Mouse (Mus musculus) T-cell, adult 2 months (primary cell): ENCODE results near the gene Tpcn2.

Experiments
- DNase-seq: peaks from one replicate; pipeline ENCODE4 v3.0.0; 2022; ENCODE audit warnings: low spot score

The Tpcn2 gene

DNA sequence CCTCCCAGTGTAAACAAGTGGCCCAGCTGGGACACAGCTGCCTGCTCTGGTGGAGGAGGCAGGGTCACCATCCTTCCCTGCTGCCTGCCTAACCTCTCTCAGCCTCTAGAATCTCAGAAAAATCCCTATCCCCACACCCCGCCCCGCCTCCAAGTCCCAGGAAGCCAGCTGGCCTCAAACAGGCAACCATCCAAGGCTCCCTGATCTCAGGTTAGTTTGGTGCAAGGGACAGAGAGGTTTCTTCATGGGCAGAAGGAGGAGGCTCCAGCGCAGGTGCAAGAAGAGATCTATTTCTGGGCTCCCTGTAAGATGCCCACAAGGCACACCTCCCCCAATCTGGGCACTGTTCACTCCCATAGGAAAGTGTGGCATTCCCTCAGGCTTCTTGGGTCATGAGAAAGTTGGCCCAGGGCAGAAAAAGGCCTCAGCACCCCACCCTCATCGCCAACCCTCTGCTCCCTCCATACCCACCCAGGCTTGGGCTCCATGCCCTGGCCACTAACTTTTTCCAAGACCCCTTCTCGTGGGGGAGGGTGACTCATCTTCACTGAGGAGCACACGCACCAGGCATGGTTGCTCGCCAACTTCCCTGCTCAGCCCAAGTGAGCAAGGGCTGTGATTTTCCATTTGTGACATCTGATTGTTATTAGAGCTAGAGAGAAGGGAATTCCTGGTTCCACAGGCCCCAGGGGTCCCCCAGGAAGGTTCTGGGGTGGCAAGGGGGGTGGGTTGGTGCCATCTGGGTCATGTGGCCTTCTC, 15.9 kb upstream of the Tpcn2 start:
- no peak for DNase-seq

DNA sequence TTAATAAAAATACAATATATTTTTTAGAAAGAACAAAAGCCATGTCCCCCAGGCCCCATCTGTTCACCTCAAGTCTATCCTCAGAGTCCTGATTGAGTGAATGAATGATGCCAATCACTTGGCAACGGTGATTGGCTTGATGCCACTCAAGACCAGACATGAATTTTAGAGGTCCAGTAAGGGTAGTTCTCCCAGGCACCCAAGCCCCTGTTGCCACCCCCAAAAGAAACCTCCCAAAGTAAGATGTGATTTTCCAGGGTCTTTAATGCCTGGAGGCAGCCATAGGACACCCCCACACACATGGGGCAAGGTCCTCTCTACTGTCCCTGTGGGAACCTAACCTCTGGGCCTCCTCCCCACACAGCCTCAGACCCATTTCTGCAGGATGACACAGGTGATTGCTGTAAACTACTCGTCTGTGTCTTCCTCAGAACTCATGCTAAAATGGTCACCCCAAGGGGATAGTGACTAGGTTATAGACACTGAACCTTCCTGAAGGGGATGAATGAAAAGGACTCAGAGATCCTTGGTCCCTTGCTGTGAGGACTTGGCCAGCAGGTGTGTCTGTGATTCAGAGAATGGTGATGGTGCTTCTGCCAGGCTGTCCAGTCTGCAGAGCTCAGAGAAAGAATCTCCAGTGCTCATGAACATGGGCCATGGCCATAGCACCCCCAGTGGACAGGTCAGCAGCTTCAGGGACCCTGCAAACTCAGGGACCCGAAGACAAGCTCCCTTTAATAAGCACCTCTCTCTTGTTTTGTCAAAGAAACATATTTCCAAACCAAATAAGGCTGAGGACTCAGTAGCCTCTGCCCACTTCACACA, 15.1 kb upstream of the Tpcn2 start:
- DNase-seq, result no peak

DNA sequence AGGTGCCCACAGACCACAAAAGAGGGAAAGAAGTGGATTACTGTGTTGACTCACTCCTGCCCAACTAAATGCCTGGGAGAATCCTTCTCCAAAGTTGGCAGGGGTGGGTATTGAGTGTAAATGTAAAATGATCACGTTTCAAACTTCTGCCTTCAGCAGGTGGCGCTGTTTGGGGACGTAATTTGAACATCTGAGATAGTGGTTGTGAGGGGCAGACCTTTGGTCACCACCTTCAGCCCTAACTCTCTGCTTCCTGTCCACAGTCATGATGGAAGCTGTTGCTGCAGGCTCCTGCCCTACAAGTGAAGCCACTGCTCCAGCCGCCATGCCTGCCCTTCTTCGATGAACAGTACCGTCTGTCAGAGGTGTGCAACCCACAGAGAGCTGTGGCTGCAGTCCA, 10.0 kb upstream of the Tpcn2 start:
- DNase-seq, result no peak

DNA sequence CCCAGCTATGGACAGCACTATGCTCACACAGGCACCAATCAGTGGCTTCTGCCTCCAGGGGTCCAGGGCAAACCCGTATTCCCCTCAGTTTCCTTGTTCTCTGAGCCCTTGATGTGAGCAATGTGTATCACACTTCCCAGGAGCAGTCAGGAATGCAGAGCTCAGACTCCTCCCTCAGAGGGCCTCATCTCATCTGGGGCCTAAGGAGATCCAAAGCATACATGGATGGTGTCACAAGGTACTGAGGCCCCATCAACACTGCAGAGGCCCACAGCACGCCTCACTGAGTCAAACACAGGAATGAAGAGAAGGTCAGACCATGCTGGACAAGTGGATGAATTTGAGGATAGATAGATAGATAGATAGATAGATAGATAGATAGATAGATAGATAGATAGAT, 8.9 kb upstream of the Tpcn2 start:
- no peak for DNase-seq

DNA sequence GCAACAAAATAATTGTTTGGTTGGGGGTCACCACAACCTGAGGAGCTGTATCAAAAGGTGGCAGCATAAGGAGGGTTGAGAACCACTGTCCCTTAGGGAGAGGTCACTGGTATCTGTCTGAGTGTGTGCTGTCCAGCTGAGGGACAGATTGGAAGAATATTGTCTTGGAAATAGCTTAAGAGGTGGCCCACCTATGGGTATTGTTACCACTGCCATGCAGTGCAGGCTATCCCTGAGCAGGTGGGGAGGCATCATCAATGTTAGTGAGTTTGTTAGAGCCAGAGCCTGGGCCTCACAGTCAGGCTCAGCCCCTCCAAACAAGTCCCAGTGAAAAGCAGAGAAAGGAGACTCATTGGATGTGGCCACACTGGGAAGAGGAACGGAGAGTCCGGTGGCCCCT, 8.0 kb upstream of the Tpcn2 start:
- no peak for DNase-seq

DNA sequence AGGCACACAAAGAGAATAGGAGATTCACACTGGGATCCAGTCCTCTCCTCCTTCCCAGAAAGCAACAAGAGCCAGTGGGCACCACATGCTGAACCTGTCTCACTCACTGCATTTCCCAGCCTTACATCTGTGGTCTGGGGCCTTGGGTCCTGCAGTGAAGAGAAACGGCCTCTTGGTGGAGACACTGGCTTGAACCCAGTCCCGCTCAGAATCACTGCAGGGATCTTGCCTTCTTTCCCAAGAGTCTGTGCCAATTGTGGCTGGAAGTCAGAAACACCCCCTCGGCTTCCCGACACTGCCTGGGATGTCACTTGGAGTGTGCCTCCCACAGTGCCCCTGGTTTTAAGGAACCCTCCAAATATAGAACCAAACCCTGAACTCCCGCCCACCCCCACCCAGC, 5.5 kb upstream of the Tpcn2 start:
- no peak for DNase-seq

DNA sequence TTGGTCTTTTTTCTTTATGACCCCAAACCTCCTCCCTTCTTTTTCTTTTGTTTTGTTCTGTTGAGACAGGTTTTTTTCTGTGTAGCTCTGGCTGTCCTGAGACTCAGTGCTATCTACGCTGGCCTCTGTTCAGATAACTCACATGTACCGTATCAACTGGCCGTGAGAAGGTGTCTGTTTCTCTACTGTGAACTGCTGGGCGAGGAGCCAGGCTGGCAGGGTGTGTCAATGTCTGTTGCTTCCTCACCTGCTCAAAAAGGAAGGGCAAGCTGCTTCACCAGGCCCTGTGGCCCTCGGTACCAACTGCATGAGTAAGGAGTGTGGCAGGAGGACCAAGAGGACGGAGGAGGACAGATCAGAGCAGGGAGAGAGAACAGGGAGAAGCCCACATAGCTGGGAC, 3.6 kb upstream of the Tpcn2 start:
- DNase-seq, result no peak

DNA sequence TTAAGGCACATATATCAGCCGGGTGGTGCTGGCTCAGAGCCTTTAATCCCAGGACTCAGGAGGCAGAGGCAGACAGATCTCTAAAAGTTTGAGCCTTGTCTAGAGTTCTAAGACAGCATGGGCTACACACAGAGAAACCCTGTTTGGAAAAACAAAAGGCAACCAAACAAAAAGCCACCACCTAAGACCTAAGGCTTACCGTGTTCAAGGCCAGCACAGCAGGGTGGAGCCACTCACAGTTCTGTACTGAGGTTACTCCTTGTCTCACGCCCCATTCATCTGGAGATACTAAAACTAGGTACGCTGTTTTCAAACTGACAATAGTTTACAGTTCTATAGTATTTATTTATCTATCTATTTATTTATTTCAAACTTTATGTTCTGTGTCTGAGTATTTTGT, 1.7 kb upstream of the Tpcn2 start:
- DNase-seq, result no peak

DNA sequence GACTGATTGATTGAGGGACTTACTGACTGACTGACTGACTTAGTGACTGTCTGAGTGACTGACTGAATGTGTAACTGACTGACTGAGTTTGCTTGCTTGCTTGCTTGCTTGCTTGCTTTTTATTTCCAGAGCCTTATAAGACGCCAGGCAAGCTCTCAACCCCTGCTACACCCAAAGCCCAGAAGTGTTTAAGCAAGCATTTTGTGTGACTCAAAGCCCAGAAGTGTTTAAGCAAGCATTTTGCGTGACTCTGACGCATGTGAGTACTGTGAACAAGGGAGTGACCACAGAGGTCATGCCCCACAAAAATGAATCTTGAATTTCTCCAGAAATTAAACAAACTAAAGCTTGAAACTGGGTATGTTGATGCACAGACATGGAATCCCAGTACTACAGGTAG, 482 bp upstream of the Tpcn2 start:
- DNase-seq, result no peak

DNA sequence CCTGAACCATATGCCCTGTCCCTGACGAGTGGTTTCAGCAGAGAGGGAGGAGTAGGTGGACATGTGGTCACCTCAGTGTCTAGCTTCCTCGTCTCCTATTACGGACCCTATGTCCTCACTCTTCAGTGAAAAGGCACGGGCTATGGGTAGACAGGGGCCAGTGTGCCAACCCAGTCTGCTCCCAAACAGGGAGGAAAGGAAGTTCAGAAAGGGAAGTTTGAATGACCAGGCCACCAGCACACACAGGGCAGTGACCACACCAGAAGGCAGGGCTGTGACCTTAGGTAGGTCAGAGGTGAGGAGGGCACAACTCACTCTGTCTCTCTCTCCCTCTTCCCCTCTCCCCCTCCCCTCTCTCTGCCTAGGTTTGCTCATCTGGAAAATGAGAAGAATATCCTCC, 770 bp downstream of the Tpcn2 start:
- DNase-seq, result no peak

DNA sequence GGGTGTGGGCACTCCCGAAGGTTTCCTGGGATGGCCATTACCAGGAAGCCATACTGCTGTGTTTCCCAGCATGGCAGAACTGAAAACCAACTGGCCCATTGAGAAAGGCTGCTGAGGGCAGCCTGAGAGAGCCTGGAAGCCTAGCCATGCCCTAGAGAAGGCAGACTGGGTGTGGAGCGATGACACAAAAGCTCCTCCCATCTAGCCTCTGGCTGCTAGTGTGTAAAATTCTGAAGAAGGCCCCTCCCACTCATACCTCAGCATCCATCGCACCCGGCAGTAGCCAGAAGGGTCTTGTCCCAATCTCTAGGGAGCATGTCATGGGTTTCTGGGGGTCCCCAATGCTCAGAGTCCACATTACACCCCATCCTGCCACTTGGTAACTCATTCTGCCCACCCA, 2.4 kb downstream of the Tpcn2 start:
- no peak for DNase-seq

DNA sequence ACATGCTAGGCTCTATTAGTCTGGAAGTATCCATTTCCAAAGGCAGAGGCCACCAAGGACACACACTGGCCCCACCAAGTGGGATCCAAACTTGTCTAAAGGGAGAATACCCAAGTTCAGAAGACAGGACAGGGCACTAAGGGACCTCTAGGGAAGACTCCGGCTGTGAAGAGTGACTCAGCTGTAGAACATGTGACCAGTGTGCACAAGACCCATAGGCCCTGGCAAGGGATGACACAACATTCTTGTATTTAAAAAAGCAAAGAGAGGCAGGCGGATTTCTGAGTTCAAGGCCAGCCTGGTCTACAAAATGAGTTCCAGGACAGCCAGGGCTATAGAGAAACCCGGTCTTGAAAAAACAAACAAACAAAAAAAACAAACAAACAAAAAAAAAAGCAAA, 8.3 kb downstream of the Tpcn2 start:
- no peak for DNase-seq

DNA sequence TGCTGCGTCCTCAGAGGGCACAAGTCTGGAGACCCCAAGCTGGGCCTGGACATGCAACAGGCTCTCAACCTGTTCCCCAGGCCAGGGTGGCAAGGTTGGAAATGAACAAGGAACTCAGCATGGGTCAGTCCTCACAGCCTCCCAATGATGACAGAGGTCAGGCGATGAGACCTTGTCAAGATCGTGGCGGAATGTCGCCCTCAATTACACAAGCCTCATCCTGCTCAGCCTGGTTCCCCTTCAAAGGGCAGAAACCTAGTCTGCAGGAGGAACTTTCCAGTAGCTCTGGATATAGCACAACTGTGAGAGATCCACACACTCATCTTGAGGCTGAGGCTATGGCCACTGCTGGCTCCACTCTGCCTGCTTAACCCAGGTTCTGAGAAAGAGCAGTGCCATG, 12.9 kb downstream of the Tpcn2 start:
- DNase-seq, result no peak

DNA sequence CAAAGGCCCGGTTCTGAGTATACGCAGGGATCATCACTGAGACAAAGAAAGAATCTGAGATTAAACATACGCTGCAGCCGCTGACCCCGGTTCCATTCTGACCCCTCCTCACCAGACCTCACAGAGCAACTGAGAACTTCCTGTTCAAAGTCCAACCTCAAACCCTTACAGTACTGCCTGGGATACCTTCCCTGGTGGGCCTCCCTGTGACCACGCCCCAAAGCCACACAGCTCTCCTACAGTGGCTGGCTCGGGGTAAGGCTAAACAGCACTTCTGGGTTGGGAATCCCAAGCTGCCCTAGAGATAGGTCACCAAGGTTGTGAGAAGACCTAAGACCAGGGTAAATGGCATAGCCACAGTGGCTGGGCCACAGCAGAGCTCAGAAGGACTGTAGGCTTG, 14.9 kb downstream of the Tpcn2 start:
- DNase-seq, result no peak

DNA sequence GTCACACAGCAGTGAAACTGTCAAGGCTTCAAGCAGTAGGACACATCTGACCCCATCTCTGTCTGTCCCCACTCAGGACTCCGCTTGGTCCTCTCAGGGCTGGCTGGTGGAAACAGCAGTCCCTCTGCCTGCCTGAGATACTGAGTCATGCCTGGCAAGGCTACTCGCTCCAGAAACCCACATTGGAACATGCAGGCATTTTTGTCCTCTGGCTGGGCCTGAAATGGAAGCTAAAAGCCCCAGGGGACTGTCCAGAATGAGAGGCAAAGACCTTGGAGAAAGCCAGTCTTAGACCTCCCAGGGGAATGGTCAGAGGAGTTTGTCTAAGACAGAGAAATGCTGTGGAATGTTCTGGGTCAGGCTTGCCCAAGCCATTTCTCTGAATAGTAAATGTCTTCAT, 17.8 kb downstream of the Tpcn2 start:
- no peak for DNase-seq

DNA sequence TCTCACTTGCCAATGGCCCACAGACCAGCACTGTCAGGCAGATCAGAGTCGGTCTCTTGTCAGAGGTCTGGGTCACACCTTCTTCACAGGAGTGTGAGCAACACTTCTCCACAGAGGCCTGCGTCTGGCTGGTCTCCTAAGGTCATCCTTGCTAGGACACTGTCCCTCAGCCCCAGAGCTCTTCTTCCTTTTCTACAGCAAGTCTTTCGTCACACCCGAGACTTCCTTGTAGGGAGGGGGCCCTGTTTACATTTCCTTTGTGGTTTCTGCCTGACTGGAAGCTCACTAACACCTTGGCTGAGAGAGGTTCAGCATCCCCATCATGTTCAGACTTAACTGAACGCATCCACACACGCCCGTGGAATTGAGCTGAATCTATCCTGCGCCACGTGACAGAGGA, 19.6 kb downstream of the Tpcn2 start:
- DNase-seq, result no peak

DNA sequence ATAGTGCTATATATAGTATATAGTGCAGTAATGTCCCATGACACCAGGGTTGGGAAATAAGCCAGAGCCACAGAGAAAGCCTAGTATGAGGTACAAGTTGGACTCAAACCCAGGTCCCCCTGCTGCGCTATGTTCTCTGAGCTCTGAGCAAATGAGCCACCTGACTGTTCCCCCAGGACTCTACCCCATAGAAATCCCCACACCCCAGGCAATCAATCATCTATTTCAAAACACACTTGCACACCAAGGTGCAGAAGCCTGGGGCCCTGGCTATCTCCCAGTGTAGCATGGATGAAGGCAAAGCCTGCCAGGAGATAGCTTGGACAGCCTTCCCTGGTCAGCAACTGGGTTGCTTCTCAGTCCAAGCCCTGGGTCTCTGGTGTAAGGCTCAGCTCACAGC, 27.7 kb downstream of the Tpcn2 start:
- no peak for DNase-seq

DNA sequence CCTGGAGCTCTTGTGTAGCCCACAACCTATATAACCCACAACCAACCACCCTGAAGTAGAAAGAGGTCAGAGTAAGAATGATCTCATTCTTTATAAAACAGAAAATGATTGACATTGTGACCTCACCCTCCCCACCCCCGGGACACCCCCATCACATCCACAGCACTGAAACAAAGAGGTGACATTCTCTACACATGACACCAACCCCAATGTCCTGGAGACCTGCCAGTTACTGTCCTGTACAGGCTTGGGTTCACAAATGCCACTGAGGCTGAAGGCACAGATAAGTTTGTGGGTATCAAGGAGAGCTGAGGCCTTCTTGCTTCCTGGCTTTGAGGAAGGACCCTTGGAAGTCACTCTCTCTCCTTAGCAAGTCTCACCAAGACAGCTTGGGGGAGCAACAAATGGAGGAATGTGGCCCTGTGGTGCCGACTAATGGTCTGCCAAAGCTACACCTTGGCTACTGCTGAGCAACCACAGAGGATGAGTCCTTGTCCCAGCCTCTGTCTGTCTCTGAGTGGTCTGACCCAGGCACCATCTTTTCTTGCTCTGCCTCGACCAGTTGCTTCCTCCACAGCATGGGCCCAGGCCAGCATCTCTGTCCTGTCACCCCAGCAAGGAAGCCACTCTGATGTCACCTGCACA, 29.7 kb downstream of the Tpcn2 start:
- no peak for DNase-seq

DNA sequence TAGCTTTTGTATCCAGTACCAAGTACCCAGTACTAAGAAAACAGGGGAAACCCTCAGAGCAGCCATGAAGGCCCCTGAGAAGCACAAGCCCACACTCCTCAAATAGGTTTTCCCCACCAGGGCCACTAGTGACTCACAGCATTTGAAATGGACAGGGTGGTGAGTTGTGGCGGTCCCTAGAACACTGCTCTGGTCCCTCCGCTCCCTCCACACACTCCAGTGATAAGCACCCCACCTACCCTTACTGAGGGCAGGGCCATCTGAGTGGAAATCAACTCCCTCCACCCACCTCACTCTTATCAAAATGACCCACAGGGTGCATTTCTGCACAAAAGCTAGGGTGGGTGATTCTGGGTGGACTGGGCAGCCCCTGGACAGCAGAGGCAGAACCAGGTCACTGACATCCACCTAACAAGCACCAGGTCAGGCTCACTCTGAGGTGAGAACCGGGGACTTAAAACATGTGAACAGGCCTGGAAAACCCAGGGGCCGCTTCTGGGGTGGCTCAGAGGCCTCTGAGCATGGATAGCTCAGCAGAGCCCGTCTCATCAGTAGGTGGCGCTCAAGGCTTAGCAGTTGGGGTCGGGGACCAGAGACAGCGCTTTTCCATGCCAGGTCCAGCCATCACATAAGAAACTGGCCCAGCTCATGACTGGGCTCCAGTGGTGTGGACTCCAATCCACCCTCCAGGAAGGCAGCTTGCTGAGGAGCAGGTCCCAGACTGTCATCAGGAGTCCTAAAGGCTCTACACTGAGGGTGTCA, 30.9 kb downstream of the Tpcn2 start:
- DNase-seq, result peak; percentile 17

DNA sequence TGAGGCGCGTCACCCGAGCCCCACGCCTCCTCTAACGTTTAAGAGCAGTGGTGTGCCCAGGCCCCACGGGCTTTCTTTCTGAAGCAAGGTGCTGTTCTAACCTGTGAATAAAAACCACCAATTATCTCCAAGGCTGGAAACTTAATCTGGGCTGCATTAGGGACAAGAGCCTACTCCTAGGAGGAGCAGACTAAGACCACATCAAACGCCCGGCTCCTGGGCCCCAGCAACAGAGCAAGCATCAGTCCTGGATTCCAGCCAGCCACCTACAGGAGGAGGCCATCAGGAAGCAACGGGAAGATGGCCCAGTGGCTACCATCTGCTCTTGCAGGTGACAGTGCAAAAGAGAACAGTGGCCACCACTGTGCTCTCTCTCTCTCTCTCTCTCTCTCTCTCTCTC, 33.6 kb downstream of the Tpcn2 start:
- DNase-seq, result no peak

DNA sequence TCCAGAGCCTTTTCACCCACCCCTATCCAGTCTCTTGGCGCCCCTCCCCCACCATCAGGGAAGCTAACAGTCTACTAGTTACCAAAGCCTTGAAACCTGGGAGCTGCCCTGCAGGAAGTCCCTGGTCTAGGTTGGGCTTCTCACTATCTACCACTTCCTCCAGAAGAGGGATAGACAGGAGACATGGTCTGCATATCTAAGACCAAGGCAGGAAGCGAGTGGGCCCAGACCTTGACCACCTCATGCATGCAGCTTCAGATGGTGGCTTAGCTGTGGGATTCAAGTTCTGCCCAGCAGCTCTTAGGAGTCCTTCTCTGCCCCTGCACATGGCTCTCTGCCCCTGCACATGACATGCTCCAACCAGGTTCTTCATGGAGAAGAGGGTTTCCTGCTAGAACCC, 34.9 kb downstream of the Tpcn2 start:
- no peak for DNase-seq
